Mouse (Mus musculus) bone marrow macrophage, adult 2 months (primary cell): Measurements from ENCODE around the gene Tmtc4.

ENCODE experiments used
- CTCF ChIP-seq: IDR thresholded peaks from 2 replicates; pipeline ENCODE4 v1.5.1; 2012; ENCODE audit warnings: low read depth, mild to moderate bottlenecking, low read length, moderate library complexity
- POLR2A ChIP-seq: IDR thresholded peaks from 2 replicates; pipeline ENCODE4 v1.6.1; 2012; ENCODE audit warnings: mild to moderate bottlenecking, low read depth, low read length, borderline replicate concordance

GRCm38 (mm10) chr14:122981831-122982485 is 1.9 kb downstream of the Tmtc4 start:
- TF ChIP-seq CTCF: no peak
- no peak for TF ChIP-seq POLR2A
